Comparison of ENCODE assay signal across 24 mouse cellular contexts in genomic region chr3:133526119-133526723, GRCm38 (mm10). TPM values are rescaled to one million over a fixed set of nuclear protein-coding genes. Genes with fewer than 3 reads are reported as not detected.
DNase-seq lines count a peak whose midpoint lies in the region; ATAC-seq and TF ChIP-seq lines count a peak whose summit lies in the region.
"Had no signal": no experiment of that assay in that cellular context is flagged by ENCODE, and none has a peak within 500 bp of the region (broad histone marks: within the 10 kb centered on the region; RNA-seq: fewer than 3 reads in every experiment).

No protein-coding gene starts in this region.

- 0 out of 2 replicates have a peak overlapping the region, but pooled peaks have one; percentile 61 for H3K9ac ChIP-seq in ES-Bruce4 (ENCODE audit: low read depth, poor library complexity, severe bottlenecking)
- no peak overlapping the region for H3K9ac ChIP-seq in forebrain, embryonic 13.5 days
- H3K9ac ChIP-seq: embryonic facial prominence, embryonic 13.5 days; heart, embryonic 12.5 days; liver, embryonic 13.5 days; lung, embryonic 14.5 days; midbrain, embryonic 12.5 days had no signal

- peaks cover 3% of the 10 kb centered on the region for H3K4me1 ChIP-seq in ES-Bruce4 (ENCODE audit: control insufficient read depth, insufficient read depth, low read length)
- peaks cover 46% of the 10 kb centered on the region for H3K4me1 ChIP-seq in megakaryocyte, embryonic 14.5 days
- H3K4me1 ChIP-seq in forebrain, embryonic 13.5 days, result no peaks in the 10 kb centered on the region
- H3K4me1 ChIP-seq in forebrain, embryonic 10.5 days, result no peaks in the 10 kb centered on the region
- H3K4me1 ChIP-seq: embryonic facial prominence, embryonic 13.5 days; midbrain, embryonic 12.5 days had no signal

- no peak for TF ChIP-seq EP300 in ES-Bruce4 (IDR thresholded peaks at IDR 0.05; ENCODE audit: insufficient read depth, low read depth, low read length)

- no peaks in the 10 kb centered on the region for H3K27me3 ChIP-seq in ES-Bruce4 (ENCODE audit: control insufficient read depth, insufficient read depth, low read length, poor library complexity, severe bottlenecking)
- H3K27me3 ChIP-seq in megakaryocyte, embryonic 14.5 days (replicated peaks), result no peaks in the 10 kb centered on the region
- no peaks in the 10 kb centered on the region for H3K27me3 ChIP-seq in forebrain, embryonic 13.5 days
- no peaks in the 10 kb centered on the region for H3K27me3 ChIP-seq in forebrain, embryonic 10.5 days (ENCODE audit: poor library complexity, severe bottlenecking)
- H3K27me3 ChIP-seq: embryonic facial prominence, embryonic 13.5 days; heart, embryonic 12.5 days; liver, embryonic 13.5 days; midbrain, embryonic 12.5 days had no signal

- no peak for TF ChIP-seq CTCF in ES-Bruce4 (IDR thresholded peaks at IDR 0.05; ENCODE audit: low read depth, low read length)
- TF ChIP-seq CTCF in layer of hippocampus, adult 2 months (conservative IDR thresholded peaks at IDR 0.05), result no peak

- H3K27ac ChIP-seq in ES-Bruce4 (ENCODE audit: insufficient read depth, low read length), result peak overlapping the region; percentile 97
- H3K27ac ChIP-seq in forebrain, embryonic 13.5 days, result no peak overlapping the region
- H3K27ac ChIP-seq in forebrain, embryonic 10.5 days, result no peak overlapping the region
- no peak overlapping the region for H3K27ac ChIP-seq in layer of hippocampus, adult 2 months
- H3K27ac ChIP-seq: embryonic facial prominence, embryonic 13.5 days; kidney, postnatal 0 days; liver, embryonic 13.5 days; midbrain, embryonic 12.5 days; stomach, postnatal 0 days had no signal

- no peaks in the 10 kb centered on the region for H3K36me3 ChIP-seq in ES-Bruce4 (ENCODE audit: control insufficient read depth, insufficient read depth, low read length, poor library complexity, severe bottlenecking)
- H3K36me3 ChIP-seq in megakaryocyte, embryonic 14.5 days (replicated peaks; ENCODE audit: low read length), result peaks cover 19% of the 10 kb centered on the region
- H3K36me3 ChIP-seq in forebrain, embryonic 13.5 days (ENCODE audit: poor library complexity, severe bottlenecking), result 0 out of 2 replicates have a peak, but pooled peaks cover 12% of the 10 kb centered on the region
- H3K36me3 ChIP-seq in forebrain, embryonic 10.5 days (replicated peaks), result peaks cover 6% of the 10 kb centered on the region; the same call in 1 of the 2 replicates
- H3K36me3 ChIP-seq: heart, embryonic 12.5 days; liver, embryonic 13.5 days had no signal

- 90% methylated on average over 4 of the region's 4 CpGs for WGBS in forebrain, embryonic 13.5 days
- WGBS in forebrain, embryonic 10.5 days, result 85% methylated on average over 4 of the region's 4 CpGs

- no peaks in the 10 kb centered on the region for H3K9me3 ChIP-seq in ES-Bruce4 (replicated peaks; ENCODE audit: control insufficient read depth, insufficient read depth, low read length, poor library complexity, severe bottlenecking)
- no peaks in the 10 kb centered on the region for H3K9me3 ChIP-seq in megakaryocyte, embryonic 14.5 days
- no peaks in the 10 kb centered on the region for H3K9me3 ChIP-seq in forebrain, embryonic 13.5 days (replicated peaks)
- H3K9me3 ChIP-seq in forebrain, embryonic 10.5 days, result no peaks in the 10 kb centered on the region
- H3K9me3 ChIP-seq: embryonic facial prominence, embryonic 13.5 days; heart, embryonic 12.5 days; liver, embryonic 13.5 days; midbrain, embryonic 12.5 days had no signal

- no peak overlapping the region for H3K4me3 ChIP-seq in ES-Bruce4 (ENCODE audit: low read depth, low read length)
- H3K4me3 ChIP-seq in megakaryocyte, embryonic 14.5 days (replicated peaks), result peak overlapping the region; percentile 57
- no peak overlapping the region for H3K4me3 ChIP-seq in forebrain, embryonic 13.5 days
- H3K4me3 ChIP-seq in forebrain, embryonic 10.5 days, result no peak overlapping the region
- H3K4me3 ChIP-seq in layer of hippocampus, adult 2 months, result no peak overlapping the region
- H3K4me3 ChIP-seq: embryonic facial prominence, embryonic 13.5 days; erythroblast, embryonic 14.5 days; heart, embryonic 12.5 days; liver, embryonic 13.5 days; midbrain, embryonic 12.5 days had no signal

- peak; percentile 37 for DNase-seq in CD4-positive helper T cell, adult 2 months (ENCODE audit: low read depth, low spot score)
- DNase-seq in forebrain, embryonic 10.5 days (ENCODE audit: extremely low spot score, low spot score), result no peak
- no peak for DNase-seq in layer of hippocampus, adult 2 months (ENCODE audit: low spot score in 2 of 2)
- DNase-seq in testis, postnatal 10 days (ENCODE audit: low spot score), result no peak
- DNase-seq: adrenal gland, postnatal 25 days; cerebellum, adult 11-12 months; cerebellum, postnatal 14 days; embryo, embryonic 11 days; heart, postnatal 10 days; kidney, adult 2 months; layer of hippocampus, postnatal 36 days; liver, embryonic 13.5 days; lung, embryonic 14.5 days had no signal

- no peak overlapping the region for H3K4me2 ChIP-seq in forebrain, embryonic 13.5 days
- H3K4me2 ChIP-seq: embryonic facial prominence, embryonic 13.5 days; heart, embryonic 12.5 days; liver, embryonic 13.5 days; lung, embryonic 14.5 days; midbrain, embryonic 12.5 days had no signal

- peak; percentile 30; the same call in 1 of the 2 replicates for ATAC-seq in common myeloid progenitor, adult 5-6 weeks (replicated peaks; ENCODE audit: low read depth, poor library complexity, severe bottlenecking)
- no peak for ATAC-seq in forebrain, embryonic 13.5 days
- ATAC-seq: forebrain, embryonic 14.5 days had no signal

- no peak for TF ChIP-seq POLR2A in ES-Bruce4 (IDR thresholded peaks at IDR 0.05; ENCODE audit: insufficient read depth, low read length)

RNA-seq across cellular contexts. Expression of gene Tet2, which starts 18.7 kb away (rescaled TPM):
- 59.1 and 62.6 TPM in 2 replicates for polyA plus RNA-seq in ES-Bruce4 (2011; ENCODE audit: insufficient read depth, insufficient read length, low read depth, missing spikeins)
- 42.6 and 51.5 TPM in 2 replicates for total RNA-seq in common myeloid progenitor, adult 5-6 weeks (2017)
- polyA plus RNA-seq in megakaryocyte, embryonic 14.5 days (2012; ENCODE audit: insufficient read depth, low replicate concordance), result 1.8 TPM in 1 of 2 replicates, not detected in the other
- polyA plus RNA-seq in forebrain, embryonic 13.5 days (2015; fragmentation: Nextera tagmentation; extraction: Ambion mirVana), result 21.7 and 23.5 TPM in 2 replicates
- polyA plus RNA-seq in forebrain, embryonic 10.5 days (2016; fragmentation: Nextera tagmentation; extraction: Ambion mirVana), result 14.7 and 15.4 TPM in 2 replicates
- total RNA-seq in layer of hippocampus, adult 2 months (2021), result 10 to 100 TPM; 40.7 to 45.9 TPM
